Mouse (Mus musculus) layer of hippocampus, adult 8-10 months (tissue): ENCODE results near the gene Tfap2b. TPM values are rescaled to one million over a fixed set of nuclear protein-coding genes. Genes with fewer than 3 reads are reported as not detected.

Source experiments
- DNase-seq, 2 experiments: peaks; one replicate each; pipeline ENCODE4 v3.0.0; 2022; ENCODE audit warnings: low spot score in 2 of 2
- total RNA-seq, 4 experiments: library from RNA; stranded (reverse); gene quantifications; 2 replicates each; pipeline ENCODE4 v1.2.4; 2022

The Tfap2b gene
- total RNA-seq, 4 experiments from 2014 or later, result 0.18 to 0.45 (median 0.20) TPM; not detected in 1

GRCm38 (mm10) chr1:19232743-19233142 is 24.0 kb downstream of the Tfap2b start:
- DNase-seq, result no peak

DNA sequence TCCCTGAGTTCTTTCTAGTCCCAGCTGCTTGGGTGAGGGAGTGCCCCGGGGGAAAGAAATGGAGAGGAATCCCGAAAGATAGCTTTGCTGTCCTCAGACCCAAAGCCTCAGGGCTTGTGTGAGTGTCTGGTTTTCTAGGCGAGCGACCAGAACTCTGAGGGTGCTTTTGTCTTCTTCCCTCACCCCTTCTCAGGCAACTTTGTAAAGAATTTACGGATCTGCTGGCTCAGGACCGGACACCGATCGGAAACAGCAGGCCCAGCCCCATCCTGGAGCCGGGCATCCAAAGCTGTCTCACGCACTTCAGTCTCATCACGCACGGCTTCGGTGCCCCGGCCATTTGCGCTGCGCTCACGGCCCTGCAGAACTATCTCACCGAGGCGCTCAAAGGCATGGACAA is 25.1 kb downstream of the Tfap2b start:
- DNase-seq, result no peak

DNA sequence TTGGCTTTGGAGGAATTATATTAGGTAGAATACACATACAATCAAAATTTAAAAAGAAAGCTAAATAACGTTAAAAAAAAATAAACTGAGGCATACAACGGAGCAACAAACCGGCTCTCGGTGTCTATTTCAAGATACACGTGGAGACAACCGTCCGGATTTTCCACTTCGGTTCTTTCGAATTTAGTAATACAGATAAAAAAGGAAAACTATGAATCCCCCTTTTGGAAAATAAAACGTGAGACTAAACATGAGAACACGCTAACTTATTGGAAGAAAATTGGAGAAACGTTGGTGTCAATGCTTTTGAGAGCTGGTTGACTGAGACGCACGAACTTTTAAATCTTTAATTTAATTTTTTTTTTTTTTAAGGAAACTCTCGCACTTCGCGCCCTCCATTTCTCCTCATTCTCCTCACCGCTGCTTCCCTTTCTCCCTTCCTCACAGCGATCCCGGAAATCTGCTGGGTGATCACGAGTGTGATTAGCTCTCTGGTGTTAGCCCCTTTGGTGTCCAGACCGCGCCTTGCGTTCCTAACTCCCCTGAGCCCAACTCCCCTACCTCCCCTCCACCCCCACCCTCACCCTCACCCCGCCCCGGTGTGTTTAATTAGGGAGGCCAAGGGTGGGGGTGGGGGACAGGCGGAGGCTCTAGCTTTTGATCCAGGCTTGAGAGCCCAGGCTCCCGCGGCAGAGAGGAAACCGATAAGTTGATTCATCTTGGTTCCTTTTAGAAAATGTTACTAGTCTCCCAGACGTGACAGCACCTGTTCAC is 25.9 kb downstream of the Tfap2b start:
- no peak for DNase-seq

DNA sequence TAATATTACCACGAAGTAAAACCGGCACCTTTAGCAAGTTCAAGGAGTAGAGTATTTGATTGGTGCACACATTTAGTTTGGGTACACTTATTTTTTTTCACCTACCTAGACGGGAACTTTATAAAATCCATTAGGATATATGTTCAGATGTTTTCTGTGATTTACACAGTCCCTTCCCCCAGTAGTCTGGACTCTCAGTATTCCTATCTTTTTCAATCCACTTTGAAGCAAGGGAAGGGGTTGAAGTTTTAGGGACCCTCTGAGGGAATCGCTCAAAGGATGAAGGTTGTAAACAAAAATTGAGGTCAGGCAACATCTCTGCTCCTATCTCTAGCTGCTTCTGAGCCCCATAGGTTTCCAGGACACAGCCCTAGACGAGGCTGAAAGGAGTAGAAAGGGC is 27.3 kb downstream of the Tfap2b start:
- no peak for DNase-seq

DNA sequence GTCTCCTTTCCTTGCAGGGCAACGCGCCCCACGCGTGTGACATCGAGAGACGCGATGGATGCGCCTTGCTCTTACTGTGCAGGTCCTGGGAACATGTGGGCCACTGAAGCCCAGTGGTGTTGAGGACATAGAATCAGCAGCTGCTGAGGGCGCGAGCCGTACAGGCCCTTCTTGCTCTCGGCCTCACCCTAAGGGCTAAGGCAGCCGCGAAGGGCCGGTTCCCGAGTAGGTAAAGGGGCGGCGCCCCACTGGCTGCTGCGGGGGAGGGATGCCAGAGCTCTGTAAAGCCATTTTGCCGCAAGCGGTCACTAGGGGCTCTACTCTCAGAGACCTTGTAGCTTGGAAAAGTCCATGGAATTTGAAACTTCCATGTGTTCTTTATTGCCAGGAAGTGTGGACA is 27.9 kb downstream of the Tfap2b start:
- no peak for DNase-seq

DNA sequence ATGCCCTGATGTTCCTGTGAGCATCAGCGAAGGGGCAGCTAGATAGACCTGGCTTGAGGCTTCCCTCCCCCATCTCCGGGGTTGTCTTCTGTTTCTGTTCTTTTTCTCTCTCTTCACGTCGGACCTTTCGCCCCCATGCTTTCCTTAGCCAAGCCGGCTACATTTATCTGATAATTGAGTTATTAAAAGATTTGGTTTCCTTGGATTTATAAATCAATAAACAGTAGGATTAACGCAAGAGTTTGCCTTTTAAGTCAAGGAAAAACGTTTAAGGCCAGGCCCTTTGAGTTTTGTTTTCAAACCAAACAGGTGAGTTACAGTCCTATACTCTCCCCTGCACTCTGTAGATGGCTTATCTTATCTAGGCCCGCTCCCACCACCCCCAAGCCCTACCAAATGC is 28.3 kb downstream of the Tfap2b start:
- no peak for DNase-seq

DNA sequence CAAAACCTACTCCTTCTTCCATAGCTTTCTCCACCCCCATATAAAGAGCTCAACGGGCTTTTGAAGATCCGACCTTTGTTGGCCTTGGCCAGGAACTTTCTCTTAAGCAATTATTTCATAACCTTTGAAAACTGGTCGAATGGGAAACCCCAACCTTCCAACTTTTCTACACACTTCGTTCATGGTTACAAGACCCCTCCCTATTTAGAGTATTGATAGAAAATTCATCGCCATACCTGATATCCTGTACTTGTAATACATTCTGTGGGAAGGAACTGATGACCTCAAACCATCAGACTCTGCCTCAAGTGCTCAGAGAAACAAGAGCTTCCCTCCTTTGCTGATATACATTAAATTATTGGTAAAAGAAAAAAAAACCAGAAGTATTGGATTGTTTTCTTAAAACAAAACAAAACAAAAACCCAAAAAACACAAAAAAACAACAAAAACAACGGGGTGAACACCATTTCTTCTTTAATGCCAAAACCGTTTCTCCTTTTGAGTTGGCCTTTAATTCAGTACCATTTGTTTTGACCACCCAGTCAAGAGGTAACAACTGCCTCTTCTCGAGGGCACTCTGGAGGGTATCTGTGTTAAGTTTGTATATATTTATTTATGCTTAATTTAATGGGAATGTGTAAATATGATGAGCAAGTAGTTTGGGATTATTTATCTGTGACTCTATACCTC is 29.2 kb downstream of the Tfap2b start:
- no peak for DNase-seq

- DNase-seq, result no peak
These were observed 31.3 kb downstream of the Tfap2b start for GRCm38 (mm10) chr1:19240054-19240453.

DNA sequence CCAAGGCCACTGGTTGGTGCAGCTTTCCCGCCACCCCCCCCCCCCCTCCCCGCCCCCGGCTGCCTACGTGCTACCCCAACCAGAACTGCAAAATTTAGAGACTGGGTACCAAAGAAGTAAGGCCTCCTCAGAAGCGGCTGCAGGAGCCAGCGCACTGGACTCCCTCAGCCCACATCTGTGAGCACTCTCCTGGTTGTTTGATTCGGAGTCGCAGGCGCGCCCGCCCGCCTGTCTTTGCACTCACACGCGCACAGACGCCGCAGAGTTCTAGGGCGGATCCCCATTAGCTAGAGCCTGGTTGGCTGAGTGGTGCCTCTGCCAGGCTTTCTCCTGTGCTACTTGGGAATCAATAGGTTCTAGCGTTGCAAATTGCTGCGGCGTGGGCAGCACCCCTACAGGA is 32.6 kb downstream of the Tfap2b start:
- DNase-seq, result no peak

DNA sequence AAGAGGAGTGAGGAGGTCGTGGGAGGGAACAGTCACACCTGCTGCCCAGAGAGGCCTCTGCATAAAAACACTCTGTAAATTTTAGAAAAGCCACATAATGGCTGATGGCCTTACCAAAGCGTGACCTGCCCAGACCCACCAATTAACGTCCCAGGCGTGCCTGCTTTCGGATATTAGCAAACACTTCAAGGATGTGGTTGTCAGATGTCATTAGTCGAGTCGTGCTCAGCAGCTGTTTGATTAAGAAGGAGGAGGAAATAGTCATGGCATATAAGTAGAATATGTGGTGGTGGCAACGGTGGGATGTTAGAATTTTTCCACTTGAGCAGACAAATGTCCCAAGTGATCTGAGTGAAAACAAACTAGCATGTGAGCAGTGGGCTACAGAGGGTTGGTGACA is 33.3 kb downstream of the Tfap2b start:
- no peak for DNase-seq

DNA sequence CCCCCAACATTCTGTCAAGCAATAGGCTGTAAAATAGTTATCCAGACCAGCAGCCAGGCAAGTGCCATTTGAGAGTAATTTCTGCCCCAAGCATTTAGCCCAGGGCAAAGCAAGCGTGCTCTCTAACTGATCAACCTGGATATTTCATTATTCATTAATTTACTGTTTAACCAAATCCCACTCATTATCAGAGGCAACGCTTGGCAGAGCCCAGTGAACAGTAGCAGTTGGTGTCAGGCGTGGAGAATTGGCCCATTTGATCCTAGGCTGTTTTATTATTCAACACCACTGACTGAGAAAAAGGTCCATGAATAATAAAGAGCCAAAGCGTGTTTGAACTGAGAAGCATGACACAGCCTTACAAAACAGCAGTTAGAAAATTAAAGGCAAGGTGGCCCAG is 36.3 kb downstream of the Tfap2b start:
- no peak for DNase-seq

DNA sequence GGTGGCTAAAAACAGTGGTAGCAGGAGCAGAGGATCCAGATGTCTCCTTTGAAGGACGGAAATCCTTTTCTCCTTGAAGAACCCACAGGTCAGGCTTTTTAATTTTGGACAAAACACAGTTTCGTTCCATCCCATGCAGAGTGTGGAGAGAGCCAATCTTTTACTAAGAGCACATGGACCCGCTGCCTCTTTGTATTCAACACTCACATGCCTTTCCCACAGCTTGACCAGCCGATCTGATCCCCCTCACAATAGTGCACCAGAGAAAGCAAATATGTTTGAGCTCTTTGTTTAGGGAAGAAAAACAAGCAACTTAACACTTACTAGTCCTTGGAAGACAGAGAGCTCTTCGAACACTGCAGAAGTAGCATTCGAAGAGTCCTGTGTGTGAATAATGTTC is 42.6 kb downstream of the Tfap2b start:
- DNase-seq, result no peak

DNA sequence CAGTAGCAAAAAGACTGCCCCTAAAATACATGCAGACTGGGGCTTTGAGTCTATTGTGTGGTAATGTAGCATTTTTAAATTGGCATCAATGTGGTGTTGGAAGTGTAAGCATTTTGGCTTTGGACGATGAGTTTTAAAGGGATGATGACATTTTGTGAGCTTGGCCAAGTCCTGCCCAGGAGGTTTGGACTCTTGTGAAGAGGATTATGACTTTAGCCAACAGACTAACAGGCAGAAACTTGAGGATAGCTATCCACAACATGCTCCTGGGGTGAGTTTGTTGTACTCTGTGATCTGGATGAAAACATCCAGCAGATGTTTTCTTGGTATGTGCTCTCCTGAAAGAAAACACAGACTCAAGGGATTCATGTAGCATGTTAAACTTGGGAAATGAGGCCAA is 60.9 kb downstream of the Tfap2b start:
- DNase-seq, result no peak

Other genes with a start within 250 kb of the Tfap2b start
- gene Tfap2d, start 105.9 kb upstream of the Tfap2b start, total RNA-seq, result not detected